Mouse (Mus musculus) left cerebral cortex, postnatal 10 days (tissue): ENCODE measurements around the gene Soga3. TPM values are rescaled to one million over a fixed set of nuclear protein-coding genes. Genes with fewer than 3 reads are reported as not detected.

Experiments
- DNase-seq, 2 experiments: peaks; one replicate each; pipeline ENCODE4 v3.0.0; 2021 to 2022; ENCODE audit warnings: low spot score in 2 of 2, mixed read lengths in 1 of 2; ENCODE audit errors: extremely low spot score in 1 of 2
- intact Hi-C: fragments of 180-260 bp; cut with DNase I; formaldehyde crosslinking; loops from one replicate; pipeline ENCODE4 v1.15.1; 2025
- total RNA-seq, 2 experiments: library from RNA; stranded (reverse); gene quantifications; 2 replicates each; pipeline ENCODE4 v1.2.3; 2021

Soga3 gene
- total RNA-seq, result 100 to 1,000 TPM; 154 to 179 TPM

- DNase-seq, result peak; percentile 65 to 69
- intact Hi-C loops, result loop anchor here (5.0 kb wide), 1 partner anchor 36 kb away; no protein-coding TSS in a partner anchor
Observed at GRCm38 (mm10) chr10:29143566-29144335, at the start of gene Soga3. TSS of gene Soga3 (plus strand) at chr10:29143839.

GRCm38 (mm10) chr10:29106962-29107361 lies 36.7 kb upstream of the Soga3 start:
- no peak for DNase-seq
- intact Hi-C loops, result loop anchor here (5.0 kb wide), 1 partner anchor 35 kb away; the partner anchor contains the start of gene Soga3

- no peak for DNase-seq
- intact Hi-C loops, result loop anchor here (5.0 kb wide), 1 partner anchor 35 kb away; no protein-coding TSS in a partner anchor
Observed at GRCm38 (mm10) chr10:29142556-29143105, 1.0 kb upstream of the Soga3 start.

- DNase-seq, result no peak
- intact Hi-C loops, result loop anchor here (5.0 kb wide), 3 partner anchors 38 to 167 kb away; partner anchors contain the start of gene Echdc1
Observed at GRCm38 (mm10) chr10:29144612-29145405, 1.2 kb downstream of the Soga3 start.

- intact Hi-C loops, result loop anchor here (5.0 kb wide), 2 partner anchors 61 to 166 kb away; partner anchors contain the start of gene Echdc1
- peak; percentile 41 to 68 for DNase-seq
Observed at GRCm38 (mm10) chr10:29146198-29146857, 2.7 kb downstream of the Soga3 start.

GRCm38 (mm10) chr10:29146858-29147640 lies 3.4 kb downstream of the Soga3 start:
- DNase-seq, result peak; percentile 60 to 83
- intact Hi-C loops, result loop anchor here (5.0 kb wide), 2 partner anchors 60 to 165 kb away; partner anchors contain the start of gene Echdc1

DNA sequence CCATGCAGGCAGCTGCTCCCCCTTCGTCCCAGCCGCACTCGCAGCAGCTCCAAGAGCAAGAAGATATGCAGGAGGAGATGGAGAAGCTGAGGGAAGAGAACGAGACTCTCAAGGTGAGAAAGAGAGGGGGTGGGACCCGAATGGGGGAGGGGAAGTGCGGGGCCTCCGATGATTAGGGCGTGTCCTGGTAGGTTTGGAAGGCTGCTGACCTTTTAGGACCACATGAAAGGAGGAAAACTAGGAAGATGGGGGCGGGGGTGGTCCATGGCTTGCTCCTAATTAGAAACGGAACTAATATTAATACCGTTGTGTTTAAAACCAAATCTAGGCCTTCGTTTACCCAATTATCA lies 4.0 kb downstream of the Soga3 start:
- no peak for DNase-seq
- intact Hi-C loops, result loop anchor here (5.0 kb wide), 2 partner anchors 60 to 165 kb away; partner anchors contain the start of gene Echdc1

- DNase-seq, result peak; percentile 72 to 77
- intact Hi-C loops, result loop anchor here (5.0 kb wide), 2 partner anchors 59 to 164 kb away; partner anchors contain the start of gene Echdc1
Observed at GRCm38 (mm10) chr10:29148076-29148475, 4.4 kb downstream of the Soga3 start.

- intact Hi-C loops, result no loop called here
Observed at GRCm38 (mm10) chr10:29155304-29155703, 11.7 kb downstream of the Soga3 start.

GRCm38 (mm10) chr10:29161664-29162063 lies 18.0 kb downstream of the Soga3 start:
- intact Hi-C loops, result no loop called here
- DNase-seq, result no peak

More at GRCm38 (mm10) chr10:29155304-29155703, 11.7 kb downstream of the Soga3 start:
- DNase-seq, result no peak

DNA sequence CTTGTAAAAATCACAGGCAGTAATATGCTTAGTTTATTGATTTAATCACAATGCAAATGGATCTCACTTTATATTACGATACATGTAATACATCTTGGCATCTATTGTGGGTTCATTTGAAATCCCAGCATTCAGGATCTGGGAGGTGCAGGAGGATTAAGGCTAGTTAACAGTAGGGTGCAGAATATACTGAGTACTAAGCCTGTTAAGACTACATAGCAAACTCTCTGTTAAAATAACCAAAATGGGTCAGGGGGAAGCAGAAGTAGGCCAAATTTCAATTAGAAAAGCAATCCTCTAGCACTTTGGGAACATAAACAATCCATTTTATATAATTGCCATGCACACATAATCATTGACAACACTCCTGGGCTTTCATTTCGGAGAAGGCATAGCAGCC lies 30.1 kb downstream of the Soga3 start:
- intact Hi-C loops, result no loop called here
- DNase-seq, result no peak

DNA sequence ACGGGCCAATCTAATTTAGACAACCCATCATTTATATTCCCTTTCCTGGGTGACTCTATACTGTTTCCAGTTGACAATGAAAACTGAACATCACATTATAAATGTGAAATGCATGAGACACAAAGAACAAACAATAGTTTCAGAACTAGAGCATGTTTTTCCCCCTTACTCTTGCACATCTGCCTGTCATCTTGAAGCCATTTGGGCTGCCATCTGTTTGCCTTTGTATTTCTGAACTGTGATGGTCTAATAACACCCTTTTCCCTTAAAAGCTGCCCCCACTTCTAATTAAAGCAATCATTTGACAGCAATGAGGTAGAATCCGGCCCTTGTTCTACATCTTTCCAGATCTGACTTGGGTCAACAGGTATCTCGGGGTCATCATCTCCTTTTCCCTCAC lies 32.0 kb downstream of the Soga3 start:
- no peak for DNase-seq
- intact Hi-C loops, result no loop called here

- DNase-seq, result no peak
- intact Hi-C loops, result no loop called here
Observed at GRCm38 (mm10) chr10:29176881-29177280, 33.2 kb downstream of the Soga3 start.

- no peak for DNase-seq
- intact Hi-C loops, result no loop called here
Observed at GRCm38 (mm10) chr10:29178003-29178402, 34.4 kb downstream of the Soga3 start.

GRCm38 (mm10) chr10:29180210-29180609 lies 36.6 kb downstream of the Soga3 start:
- no peak for DNase-seq
- intact Hi-C loops, result no loop called here

DNA sequence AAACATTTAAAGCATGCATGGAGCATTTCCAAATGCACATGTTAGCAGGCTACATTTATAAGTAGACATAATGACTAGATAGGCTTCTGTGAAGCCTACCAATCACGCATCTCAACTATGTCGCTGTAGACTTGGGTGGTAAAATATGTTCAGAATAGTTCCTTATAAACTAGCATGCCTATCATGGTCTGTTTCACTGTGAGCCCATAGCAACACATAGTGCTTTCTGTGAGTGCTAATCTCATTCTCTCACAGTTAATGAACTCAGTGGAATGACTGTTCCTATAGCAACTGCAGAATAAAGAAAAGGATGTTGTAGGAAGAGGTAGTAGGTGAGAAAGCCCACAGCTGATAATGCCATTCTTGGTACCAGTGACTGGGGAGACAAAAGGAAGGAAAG lies 37.4 kb downstream of the Soga3 start:
- intact Hi-C loops, result no loop called here
- DNase-seq, result no peak

DNA sequence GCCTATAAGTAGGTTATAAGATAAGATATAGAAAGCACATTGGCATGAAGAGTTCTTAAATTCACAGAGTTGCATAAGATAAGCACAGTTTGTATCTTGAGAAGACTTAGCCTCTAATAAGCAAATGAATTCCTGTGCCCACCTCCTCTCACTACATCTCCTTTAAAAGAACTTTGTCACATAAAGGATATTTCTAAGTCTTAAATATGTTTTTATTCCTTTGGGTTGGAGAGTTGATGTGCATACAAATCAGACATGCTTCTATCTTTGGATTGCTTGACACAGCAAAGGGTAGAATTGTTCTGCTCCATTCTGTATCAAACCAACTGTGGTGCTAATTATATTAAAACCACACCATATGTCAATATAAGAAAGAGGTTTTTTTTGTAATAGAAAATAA lies 50.1 kb downstream of the Soga3 start:
- DNase-seq, result no peak
- intact Hi-C loops, result no loop called here

DNA sequence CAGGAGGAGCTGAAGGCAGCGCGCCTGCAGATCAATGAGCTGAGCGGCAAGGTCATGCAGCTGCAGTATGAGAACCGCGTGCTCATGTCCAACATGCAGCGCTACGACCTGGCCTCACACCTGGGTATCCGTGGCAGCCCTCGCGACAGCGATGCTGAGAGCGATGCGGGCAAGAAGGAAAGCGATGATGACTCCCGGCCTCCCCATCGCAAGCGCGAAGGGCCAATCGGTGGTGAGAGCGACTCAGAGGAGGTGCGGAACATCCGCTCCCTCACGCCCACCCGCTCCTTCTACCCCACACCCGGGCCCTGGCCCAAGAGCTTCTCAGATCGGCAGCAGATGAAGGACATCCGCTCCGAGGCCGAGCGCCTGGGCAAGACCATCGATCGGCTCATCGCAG lies 53.2 kb downstream of the Soga3 start:
- DNase-seq, result peak in 1 of 2 experiments; percentile 19
- intact Hi-C loops, result no loop called here
